Mouse (Mus musculus) hematopoietic stem cell, adult 5-6 weeks (primary cell): ENCODE measurements around the gene Ipcef1. TPM values are rescaled to one million over a fixed set of nuclear protein-coding genes. Genes with fewer than 3 reads are reported as not detected.
A peak's percentile ranks its signal among the peaks of the same experiment; 100 is the strongest.
"Not testable (repeated sequence)": the region's sequence is repeated elsewhere in the genome, so short reads cannot be mapped to it uniquely, and the experiment has no call there.

ENCODE experiments used
- ATAC-seq, 2 experiments: fragments of 125-278 bp in 1 of 2; replicated peaks in 1 of 2; 2 replicates each; pipeline ENCODE4 v1.8.0; 2016 to 2017; ENCODE audit warnings: inconsistent platforms in 2 of 2, mild to moderate bottlenecking in 2 of 2, moderate number of reproducible peaks in 2 of 2, low read depth in 1 of 2, moderate TSS enrichment in 1 of 2; ENCODE audit not compliant: low FRiP score in 2 of 2, poor library complexity in 2 of 2, severe bottlenecking in 2 of 2, insufficient read depth in 1 of 2, low TSS enrichment in 1 of 2
- total RNA-seq: library from RNA; stranded (forward); fragments of 172-1452, 232-1000 nt; gene quantifications from 2 replicates; pipeline ENCODE4 v1.2.3, GENCODE M21; 2017

Gene Ipcef1
- total RNA-seq, 1 experiment from 2014 or later, result 15.7 TPM

DNA sequence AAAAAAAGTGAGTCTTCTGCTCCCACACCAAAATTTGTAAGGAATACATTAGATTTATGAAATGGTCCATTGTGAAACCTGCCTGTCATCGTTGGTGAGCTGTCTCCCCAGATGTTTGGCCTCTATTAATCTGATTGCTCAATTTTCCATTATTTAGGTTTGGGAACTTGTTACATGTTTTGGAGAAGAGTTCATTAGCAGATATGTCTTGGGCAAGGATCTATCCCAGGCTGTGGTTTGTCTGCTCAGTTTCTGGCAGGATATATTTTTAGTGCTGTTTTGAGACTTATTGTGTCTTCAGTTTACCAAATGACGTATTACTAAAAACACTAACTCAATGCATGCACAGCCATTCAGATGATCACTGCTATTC, 4.4 kb downstream of the Ipcef1 start:
- ATAC-seq, result no peak

DNA sequence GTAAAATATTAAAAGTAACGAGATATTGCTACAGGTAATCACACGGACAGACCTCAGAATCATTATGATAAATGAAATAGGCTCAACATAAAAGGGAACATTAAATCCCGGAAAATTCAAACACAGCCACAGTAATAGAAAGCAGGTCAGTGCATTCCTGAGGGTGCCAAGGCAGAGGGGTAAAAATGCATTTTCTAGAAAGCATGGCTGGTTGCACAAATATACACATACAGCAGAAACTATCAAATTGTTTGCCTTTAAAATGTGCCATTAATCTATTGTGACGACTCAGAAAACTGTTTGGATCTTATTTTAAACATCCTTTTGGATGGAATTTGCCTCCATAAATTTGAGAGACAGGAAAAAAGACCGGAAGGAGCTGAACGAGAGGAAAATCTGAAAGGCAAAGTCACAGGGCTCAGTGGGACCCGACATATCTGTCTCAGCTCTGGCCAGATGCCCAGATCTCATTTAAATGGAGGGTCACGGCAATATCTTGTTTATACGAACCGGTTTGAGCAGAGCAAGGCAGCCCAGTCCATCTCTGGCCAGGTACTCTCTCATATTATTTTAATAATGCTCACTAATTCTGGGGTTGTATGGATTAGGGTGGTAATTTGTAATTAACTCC, 4.9 kb downstream of the Ipcef1 start:
- no peak for ATAC-seq

DNA sequence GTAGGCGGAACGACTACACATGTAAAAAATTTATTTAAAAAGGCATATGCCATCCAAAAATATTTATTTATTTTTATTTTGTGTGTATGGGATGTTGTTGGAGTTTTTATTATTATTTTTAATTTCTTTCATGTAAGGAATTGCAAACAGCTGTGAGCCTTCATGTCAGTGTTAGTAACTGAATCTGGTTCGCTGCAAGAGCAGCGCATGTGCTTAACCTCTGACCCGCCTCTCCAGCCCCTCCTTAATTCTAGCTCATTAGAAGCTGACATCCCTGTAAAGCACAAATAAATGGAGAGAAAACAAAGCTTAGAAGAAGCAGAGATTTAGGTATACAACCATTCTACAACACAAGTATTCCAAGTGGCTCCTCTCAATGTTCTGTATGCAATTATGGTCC, 8.4 kb downstream of the Ipcef1 start:
- no peak for ATAC-seq

DNA sequence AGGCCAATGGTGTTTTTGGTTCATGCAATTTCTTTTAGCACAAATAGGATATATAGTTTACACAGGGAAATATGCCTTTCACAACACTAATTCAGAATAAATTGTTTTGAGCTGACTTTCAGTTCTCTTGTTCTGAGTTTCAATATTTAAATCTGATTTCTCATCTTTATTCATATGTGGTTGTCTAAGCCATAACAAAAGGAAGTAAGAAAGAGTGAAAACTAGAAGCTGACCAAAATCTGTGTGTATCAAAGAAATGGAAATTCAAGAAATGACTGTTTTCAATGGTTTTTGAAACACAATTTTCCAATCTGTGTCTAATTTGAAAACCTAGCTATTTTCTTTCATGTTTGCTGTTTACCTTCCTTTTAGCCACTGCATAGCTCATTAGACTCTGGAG, 11.2 kb downstream of the Ipcef1 start:
- no peak for ATAC-seq

DNA sequence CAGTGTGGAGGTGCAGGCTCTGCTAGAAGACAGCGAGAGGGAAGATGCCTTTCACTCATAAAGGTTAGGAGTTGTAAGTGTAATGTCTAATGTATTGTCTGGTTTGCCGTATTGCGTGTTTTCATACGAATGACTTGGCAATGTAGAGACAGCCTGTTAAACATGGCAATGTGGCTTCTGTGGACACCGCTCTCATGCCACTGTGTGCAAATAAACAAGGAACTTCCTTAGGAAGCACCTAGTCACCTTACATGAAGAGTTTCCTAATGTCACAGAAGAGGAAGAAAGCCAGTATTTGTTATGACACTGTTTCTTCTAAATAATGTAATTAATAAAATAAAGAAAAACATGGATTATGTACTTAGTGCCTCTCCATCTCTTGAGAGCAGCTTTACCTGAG, 15.1 kb downstream of the Ipcef1 start:
- peak; percentile 22 to 72; a peak in 1 of 4 replicates for ATAC-seq

DNA sequence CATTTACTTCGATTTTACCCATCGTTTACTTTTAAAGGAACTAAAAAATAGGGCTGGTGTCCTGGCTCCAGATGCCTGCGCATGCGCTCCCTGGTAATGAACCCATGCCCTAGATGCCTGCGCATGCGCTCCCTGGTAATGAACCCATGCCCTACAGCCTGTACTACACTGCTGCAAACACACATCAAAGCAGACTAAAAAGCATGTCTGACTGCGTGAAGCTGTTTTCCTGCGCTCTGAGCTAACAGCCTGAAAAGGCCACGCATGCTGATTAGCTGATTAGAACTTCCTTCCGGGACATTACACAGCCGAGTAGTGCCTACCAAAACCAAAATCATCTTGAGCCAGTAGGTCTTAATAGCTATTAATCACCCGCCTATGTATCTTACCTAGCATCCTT, 16.7 kb downstream of the Ipcef1 start:
- peak; percentile 10 to 53; a peak in 1 of 4 replicates for ATAC-seq

GRCm38 (mm10) chr10:7033459-7033858, 18.8 kb downstream of the Ipcef1 start:
- no peak for ATAC-seq

- ATAC-seq, result no peak
These were observed 27.2 kb downstream of the Ipcef1 start for GRCm38 (mm10) chr10:7025028-7025427.

GRCm38 (mm10) chr10:7020551-7020950, 31.7 kb downstream of the Ipcef1 start:
- no peak for ATAC-seq

DNA sequence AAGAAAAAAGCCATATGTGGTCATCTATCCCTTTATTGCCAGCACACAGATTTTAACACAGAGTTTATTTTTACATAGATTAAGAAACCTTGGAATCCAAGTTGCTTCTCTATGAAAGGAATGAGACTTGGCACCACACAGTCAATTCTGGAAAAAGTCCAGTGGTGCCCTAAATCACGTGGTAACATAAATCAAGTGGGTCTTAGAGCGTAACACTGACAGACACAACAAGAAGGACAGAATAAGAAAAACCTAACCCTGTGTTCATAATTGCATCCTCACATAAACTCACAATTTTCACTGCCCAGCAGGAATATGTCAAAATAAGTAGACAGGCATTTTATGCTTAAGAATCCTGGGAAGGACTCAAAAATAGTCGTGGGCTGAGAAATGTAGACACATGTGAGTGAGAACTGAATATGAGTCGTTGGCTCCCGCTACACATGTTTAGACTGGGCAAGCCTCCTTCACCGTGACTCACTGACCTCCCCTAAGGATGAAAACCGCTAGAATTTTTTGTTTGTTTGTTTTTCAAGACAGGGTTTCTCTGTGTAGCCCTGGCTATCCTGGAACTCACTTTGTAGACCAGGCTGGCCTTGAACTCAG, 32.4 kb downstream of the Ipcef1 start:
- no peak for ATAC-seq

DNA sequence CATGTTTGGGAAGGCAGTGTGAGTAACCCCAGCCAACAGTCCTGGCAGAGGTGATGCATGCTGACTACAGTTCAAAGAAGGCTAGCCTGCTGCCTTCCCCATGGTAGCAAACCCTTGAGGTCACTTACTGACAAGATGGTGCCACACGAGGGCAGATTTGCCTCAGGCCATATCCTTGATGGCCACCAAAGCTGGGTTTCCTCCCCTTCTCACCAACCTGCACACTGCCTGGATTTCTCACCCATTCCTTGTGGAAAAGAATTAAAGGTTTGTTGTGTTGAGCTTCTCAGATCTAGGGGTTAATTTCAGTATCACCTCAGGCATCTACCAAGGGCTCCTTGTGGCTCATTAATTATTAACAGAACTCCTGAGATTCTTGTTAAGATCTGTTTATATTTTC, 37.1 kb downstream of the Ipcef1 start:
- ATAC-seq, result no peak

GRCm38 (mm10) chr10:7010543-7010942, 41.7 kb downstream of the Ipcef1 start:
- peak in 1 of 2 experiments; percentile 27; a peak in 1 of 4 replicates for ATAC-seq

GRCm38 (mm10) chr10:7004980-7005538, 47.2 kb downstream of the Ipcef1 start:
- no peak for ATAC-seq

GRCm38 (mm10) chr10:7003898-7004297, 48.4 kb downstream of the Ipcef1 start:
- not testable (repeated sequence) for ATAC-seq

- no peak for ATAC-seq
These were observed 52.9 kb downstream of the Ipcef1 start for GRCm38 (mm10) chr10:6999355-6999754.

DNA sequence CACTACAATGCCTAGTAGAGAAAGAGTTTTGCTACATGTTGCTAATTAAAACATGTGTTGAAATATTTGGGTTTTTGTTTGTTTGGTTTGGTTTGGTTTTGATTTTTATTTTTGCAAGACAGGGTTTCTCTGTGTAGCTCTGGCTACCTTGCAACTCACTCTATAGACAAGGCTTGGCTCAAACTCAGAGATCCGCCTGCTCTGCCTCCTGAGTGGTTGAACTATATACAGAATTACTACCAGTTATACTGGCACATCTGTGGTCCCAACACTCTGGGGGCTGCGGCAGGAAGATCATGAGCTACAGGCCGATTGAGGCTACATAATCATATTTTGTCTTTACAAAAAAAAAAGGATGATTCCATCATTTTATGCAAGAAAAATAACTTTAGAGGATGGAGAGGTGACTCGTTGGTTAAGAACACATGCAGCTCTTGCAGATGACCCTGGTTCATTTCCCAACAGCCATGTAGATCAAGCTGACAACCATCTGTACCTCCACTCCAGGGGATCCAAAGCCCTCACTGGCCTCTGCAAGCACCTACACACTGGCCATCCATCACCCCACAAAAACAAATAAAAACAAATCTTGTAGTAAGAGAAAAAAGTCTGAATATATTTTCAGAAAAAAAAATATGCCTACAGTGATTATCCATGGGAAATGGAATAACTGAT, 53.6 kb downstream of the Ipcef1 start:
- no peak for ATAC-seq

DNA sequence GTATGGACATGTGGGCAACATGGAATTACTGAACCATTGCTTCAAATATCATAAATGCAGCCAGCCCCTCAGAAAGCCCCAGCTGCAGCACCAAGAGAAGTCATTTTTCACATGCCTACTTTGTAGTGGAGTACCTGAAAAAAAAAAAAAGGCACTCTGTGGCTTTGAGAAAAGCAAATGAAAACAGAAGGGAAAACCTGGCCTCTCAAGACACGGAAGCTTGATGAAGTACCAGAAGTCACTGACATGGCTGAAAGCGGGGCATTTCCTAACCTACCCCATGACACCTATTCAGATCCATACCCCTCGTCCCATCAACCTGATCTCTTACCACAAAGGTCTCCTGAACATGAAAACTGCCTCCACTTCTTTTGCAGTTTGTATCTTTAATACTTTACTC, 55.4 kb downstream of the Ipcef1 start:
- ATAC-seq, result 0 out of 4 replicates have a peak, but pooled peaks of 1 of the 2 experiments have one; percentile 17

DNA sequence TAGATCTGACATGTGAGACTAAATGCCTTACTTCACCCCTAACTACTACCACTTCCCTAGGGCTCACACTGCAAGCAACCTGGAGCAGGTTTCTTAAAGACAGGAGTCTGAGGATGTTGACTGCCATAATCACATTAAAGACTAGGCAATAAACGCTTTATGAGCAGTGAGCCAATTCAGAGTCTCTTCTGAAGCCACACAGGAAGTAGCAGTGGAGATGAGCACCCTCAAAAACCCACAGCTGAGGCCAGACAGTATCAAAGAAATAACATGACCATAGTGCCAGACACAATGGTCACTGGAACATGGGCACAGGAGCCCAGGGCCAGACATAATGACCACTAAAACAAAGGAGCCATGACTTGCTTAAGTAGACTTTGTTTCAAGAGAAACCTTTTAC, 63.7 kb downstream of the Ipcef1 start:
- ATAC-seq, result no peak
